Mouse (Mus musculus) stomach, embryonic 14.5 days (tissue): Measurements from ENCODE around the gene Tmem161b. TPM values are rescaled to one million over a fixed set of nuclear protein-coding genes. Genes with fewer than 3 reads are reported as not detected.
"Not testable (repeated sequence)": the region's sequence is repeated elsewhere in the genome, so short reads cannot be mapped to it uniquely, and the experiment has no call there.

Source experiments
- ATAC-seq: fragments of 200-750 bp; cut with Nextera tagmentation; 2 replicates; pipeline ENCODE4 v1.8.0; 2017; ENCODE audit warnings: low read depth, moderate TSS enrichment; ENCODE audit not compliant: insufficient number of reproducible peaks, insufficient read depth, low FRiP score
- H3K27ac ChIP-seq: fragments of 300-500 bp; sonication (generic); 2 replicates; pipeline ENCODE4 v1.5.1; 2014; ENCODE audit warnings: mild to moderate bottlenecking, low read length, moderate library complexity, mixed read lengths
- H3K27me3 ChIP-seq: fragments of 300-500 bp; sonication (generic); 2 replicates; pipeline ENCODE4 v1.6.1; 2014; ENCODE audit warnings: low read length, control low read depth, mixed read lengths; ENCODE audit not compliant: control insufficient read depth, insufficient read depth
- H3K36me3 ChIP-seq: fragments of 300-500 bp; sonication (generic); 2 replicates; pipeline ENCODE4 v1.6.1; 2014; ENCODE audit warnings: mild to moderate bottlenecking, control low read depth, low read length, moderate library complexity, mixed read lengths; ENCODE audit not compliant: control insufficient read depth, insufficient read depth
- H3K4me1 ChIP-seq: fragments of 300-500 bp; sonication (generic); 2 replicates; pipeline ENCODE4 v1.6.1; 2014; ENCODE audit warnings: low read length, control low read depth, mixed read lengths; ENCODE audit not compliant: control insufficient read depth, insufficient read depth
- H3K4me2 ChIP-seq: fragments of 300-500 bp; sonication (generic); replicated peaks from 2 replicates; pipeline ENCODE4 v1.6.1; 2014; ENCODE audit warnings: low read depth, low read length, control low read depth
- H3K4me3 ChIP-seq: fragments of 300-500 bp; sonication (generic); 2 replicates; pipeline ENCODE4 v1.5.1; 2014; ENCODE audit warnings: low read depth, low read length, control low read depth
- H3K9ac ChIP-seq: fragments of 300-500 bp; sonication (generic); replicated peaks from 2 replicates; pipeline ENCODE4 v1.6.1; 2014; ENCODE audit warnings: low read depth, mild to moderate bottlenecking, control low read depth, low read length, moderate library complexity, mixed read lengths
- H3K9me3 ChIP-seq: fragments of 300-500 bp; sonication (generic); 2 replicates; pipeline ENCODE4 v1.6.1; 2016; ENCODE audit warnings: low read depth, low read length, control low read depth; ENCODE audit not compliant: control insufficient read depth
- WGBS: fragments of 180-500 bp; shearing (Covaris S2); extraction: QIAGEN DNeasy Blood & Tissue Kit; methylation state at CpG from one replicate; pipeline ENCODE4 v1.1.7; 2014; 5-methylcytosine and 5-hydroxymethylcytosine counted together
- polyA plus RNA-seq: library from polyadenylated mRNA; unstranded; fragments of >200 nt; fragmentation: Nextera tagmentation; extraction: Ambion mirVana; gene quantifications from 2 replicates; pipeline ENCODE4 v1.2.1, GENCODE M21; 2014

Gene Tmem161b
- polyA plus RNA-seq, 1 experiment from 2014 or later = 22.1 TPM

- 86% methylated on average over 3 of the region's 3 CpGs for WGBS
- no peak overlapping the region for H3K4me2 ChIP-seq
- H3K4me1 ChIP-seq = no peaks in the 10 kb centered on the region
- no peak overlapping the region for H3K4me3 ChIP-seq
- no peak for ATAC-seq
- no peaks in the 10 kb centered on the region for H3K27me3 ChIP-seq
- no peak overlapping the region for H3K9ac ChIP-seq
- no peaks in the 10 kb centered on the region for H3K36me3 ChIP-seq
- no peaks in the 10 kb centered on the region for H3K9me3 ChIP-seq
- H3K27ac ChIP-seq = no peak overlapping the region
Measured at GRCm38 (mm10) chr13:84248065-84248464, 26.0 kb downstream of the Tmem161b start.

GRCm38 (mm10) chr13:84251295-84251694 is 29.2 kb downstream of the Tmem161b start:
- 82% methylated on average over 5 of the region's 5 CpGs for WGBS
- no peaks in the 10 kb centered on the region for H3K9me3 ChIP-seq
- no peaks in the 10 kb centered on the region for H3K27me3 ChIP-seq
- H3K4me2 ChIP-seq = no peak overlapping the region
- H3K36me3 ChIP-seq = no peaks in the 10 kb centered on the region
- ATAC-seq = no peak
- H3K9ac ChIP-seq = no peak overlapping the region
- H3K4me1 ChIP-seq = no peaks in the 10 kb centered on the region
- no peak overlapping the region for H3K27ac ChIP-seq
- no peak overlapping the region for H3K4me3 ChIP-seq

GRCm38 (mm10) chr13:84255047-84255446 is 33.0 kb downstream of the Tmem161b start:
- Histone ChIP-seq H3K4me1 (no peaks in the 10 kb centered on the region), H3K9me3 (no peaks in the 10 kb centered on the region), H3K4me3 (no peak overlapping the region), H3K9ac (no peak overlapping the region), H3K27ac (no peak overlapping the region), H3K4me2 (no peak overlapping the region), H3K27me3 (no peaks in the 10 kb centered on the region), H3K36me3 (no peaks in the 10 kb centered on the region)
- 88% methylated on average over 1 of the region's 1 CpGs for WGBS
- no peak for ATAC-seq

DNA sequence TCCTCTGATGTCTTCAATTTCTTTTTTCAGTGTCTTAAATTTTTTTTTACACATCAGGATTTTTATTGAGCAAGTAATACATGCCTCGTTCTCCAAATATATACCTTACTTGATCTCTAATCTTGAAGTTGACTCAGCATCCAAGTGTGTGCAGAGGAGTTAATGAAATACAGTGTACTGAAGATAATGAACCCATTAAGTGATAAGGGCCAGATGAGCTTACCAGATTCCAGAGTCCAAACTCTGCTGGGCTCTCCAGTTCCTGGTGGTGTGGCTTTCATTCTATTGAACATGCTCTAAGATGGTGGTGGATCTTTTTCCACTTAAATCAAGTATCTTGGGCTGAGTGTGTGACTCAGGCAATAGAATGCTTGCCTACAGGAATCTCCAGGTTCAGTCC is 42.3 kb downstream of the Tmem161b start:
- not testable (repeated sequence) for H3K36me3 ChIP-seq, H3K4me1 ChIP-seq, H3K4me3 ChIP-seq, H3K4me2 ChIP-seq, H3K27me3 ChIP-seq, H3K9me3 ChIP-seq, H3K27ac ChIP-seq, H3K9ac ChIP-seq, ATAC-seq
- WGBS = 82% methylated on average over 1 of the region's 1 CpGs

GRCm38 (mm10) chr13:84276246-84276645 is 54.1 kb downstream of the Tmem161b start:
- Histone ChIP-seq H3K9ac (no peak overlapping the region), H3K27ac (no peak overlapping the region), H3K4me1 (no peaks in the 10 kb centered on the region), H3K36me3 (no peaks in the 10 kb centered on the region; the same call in 1 of the 2 replicates), H3K4me2 (no peak overlapping the region), H3K9me3 (no peaks in the 10 kb centered on the region), H3K27me3 (no peaks in the 10 kb centered on the region), H3K4me3 (no peak overlapping the region)
- no peak for ATAC-seq
- WGBS = 94% methylated on average over 5 of the region's 5 CpGs

DNA sequence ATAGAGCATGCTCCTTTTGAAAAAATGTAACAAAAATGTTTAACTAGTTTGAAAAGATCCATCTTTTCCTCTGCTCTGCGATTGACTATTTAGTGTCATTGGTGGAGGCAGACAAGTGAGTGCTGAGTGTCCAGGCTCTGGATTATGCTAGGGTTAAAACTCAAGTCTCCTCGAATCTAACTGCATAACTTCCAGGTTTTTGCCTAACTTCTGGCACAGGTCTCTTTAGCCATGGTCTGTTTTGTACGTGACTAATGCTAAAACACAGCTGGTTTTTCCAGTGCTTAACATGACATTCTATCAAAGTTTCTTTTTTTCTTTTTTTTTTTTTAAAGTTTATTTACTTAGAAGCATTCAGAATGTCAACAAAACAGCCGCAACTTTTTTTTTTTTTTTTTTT is 58.3 kb downstream of the Tmem161b start:
- Histone ChIP-seq H3K27ac (no peak overlapping the region), H3K9me3 (no peaks in the 10 kb centered on the region), H3K27me3 (no peaks in the 10 kb centered on the region), H3K4me2 (no peak overlapping the region), H3K4me1 (no peaks in the 10 kb centered on the region), H3K36me3 (no peaks in the 10 kb centered on the region; the same call in 1 of the 2 replicates), H3K4me3 (no peak overlapping the region), H3K9ac (no peak overlapping the region)
- WGBS = 84% methylated on average over 4 of the region's 4 CpGs
- no peak for ATAC-seq

DNA sequence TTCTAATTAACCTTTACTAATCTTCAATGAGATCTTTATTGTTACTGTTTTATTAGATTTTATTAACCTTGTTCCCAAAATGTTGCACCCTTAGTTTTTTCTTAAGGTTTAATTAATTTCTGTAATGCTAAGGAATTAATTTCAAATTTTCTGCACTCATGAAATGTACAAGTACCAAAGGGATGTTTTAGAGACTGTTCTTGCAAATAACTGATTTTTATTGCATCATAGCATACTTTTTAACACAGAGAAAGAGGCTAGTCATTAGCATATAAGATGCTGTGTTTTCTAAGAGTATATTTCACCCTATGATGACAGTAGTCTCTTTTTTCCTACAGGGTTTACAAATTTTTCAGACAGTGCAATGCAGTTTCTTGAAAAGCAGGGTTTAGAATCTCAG is 60.9 kb downstream of the Tmem161b start:
- Histone ChIP-seq H3K4me1 (no peaks in the 10 kb centered on the region), H3K9me3 (no peaks in the 10 kb centered on the region), H3K27me3 (no peaks in the 10 kb centered on the region), H3K9ac (no peak overlapping the region), H3K4me3 (no peak overlapping the region), H3K4me2 (no peak overlapping the region), H3K27ac (no peak overlapping the region), H3K36me3 (no peaks in the 10 kb centered on the region; the same call in none of the 2 replicates)
- ATAC-seq = no peak

GRCm38 (mm10) chr13:84284764-84285558 is 62.9 kb downstream of the Tmem161b start:
- Histone ChIP-seq H3K9me3 (no peaks in the 10 kb centered on the region), H3K36me3 (no peaks in the 10 kb centered on the region; the same call in none of the 2 replicates), H3K4me2 (no peak overlapping the region), H3K27ac (no peak overlapping the region), H3K27me3 (no peaks in the 10 kb centered on the region), H3K9ac (no peak overlapping the region), H3K4me1 (no peaks in the 10 kb centered on the region), H3K4me3 (no peak overlapping the region)
- ATAC-seq = no peak
- WGBS = 52% methylated on average over 7 of the region's 7 CpGs

GRCm38 (mm10) chr13:84285559-84285945 is 63.5 kb downstream of the Tmem161b start:
- Histone ChIP-seq H3K9me3 (no peaks in the 10 kb centered on the region), H3K4me2 (no peak overlapping the region), H3K9ac (no peak overlapping the region), H3K4me1 (no peaks in the 10 kb centered on the region), H3K27ac (no peak overlapping the region), H3K27me3 (no peaks in the 10 kb centered on the region), H3K4me3 (no peak overlapping the region), H3K36me3 (no peaks in the 10 kb centered on the region; the same call in none of the 2 replicates)
- 86% methylated on average over 3 of the region's 3 CpGs for WGBS
- no peak for ATAC-seq
